Mouse (Mus musculus): Measurements from ENCODE around the gene Slc35a3. TPM values are rescaled to one million over a fixed set of nuclear protein-coding genes. Genes with fewer than 3 reads are reported as not detected.
"Not testable (repeated sequence)": the region's sequence is repeated elsewhere in the genome, so short reads cannot be mapped to it uniquely, and the experiment has no call there.

The Slc35a3 gene
- total RNA-seq, 2 experiments from 2014 or later, result 28.4 to 28.9 TPM

DNA sequence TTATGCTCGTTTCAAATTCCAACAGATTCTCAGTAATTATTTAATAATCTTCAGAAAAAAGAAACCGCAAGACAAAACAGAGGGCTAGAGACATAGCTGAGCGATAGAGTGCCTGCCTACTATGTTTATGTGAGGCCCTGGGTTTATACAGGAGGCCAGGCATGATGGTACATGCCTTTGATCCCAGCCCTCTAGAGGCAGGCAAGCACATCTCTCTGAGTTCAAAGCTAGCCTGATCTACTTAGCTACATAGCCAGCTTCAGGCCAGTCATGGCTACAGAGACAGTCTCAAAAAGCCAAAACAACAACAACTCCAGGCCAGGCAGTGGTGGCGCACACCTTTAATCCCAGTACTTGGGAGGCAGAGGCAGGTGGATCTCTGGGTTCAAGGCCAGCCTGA is 11.0 kb downstream of the Slc35a3 start:
- no peak for DNase-seq

DNA sequence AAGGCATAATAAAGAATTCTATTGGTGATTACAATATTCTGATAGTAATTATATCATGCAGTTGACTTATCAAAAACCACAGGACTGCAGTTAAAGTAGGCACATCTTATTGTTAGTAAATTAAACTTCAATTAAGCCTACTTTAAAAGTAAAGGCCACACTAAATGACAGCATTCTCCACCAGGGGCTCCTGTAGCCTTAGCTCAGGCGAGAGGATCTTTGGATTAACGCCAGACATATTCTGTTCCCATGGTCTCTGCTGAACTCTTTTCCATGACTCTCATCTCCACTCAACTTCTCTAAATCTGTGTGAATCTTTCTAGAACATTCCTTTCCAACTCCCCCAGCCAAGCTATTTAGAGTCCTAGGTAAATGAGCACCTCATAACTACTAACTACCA is 13.8 kb downstream of the Slc35a3 start:
- DNase-seq, result no peak

DNA sequence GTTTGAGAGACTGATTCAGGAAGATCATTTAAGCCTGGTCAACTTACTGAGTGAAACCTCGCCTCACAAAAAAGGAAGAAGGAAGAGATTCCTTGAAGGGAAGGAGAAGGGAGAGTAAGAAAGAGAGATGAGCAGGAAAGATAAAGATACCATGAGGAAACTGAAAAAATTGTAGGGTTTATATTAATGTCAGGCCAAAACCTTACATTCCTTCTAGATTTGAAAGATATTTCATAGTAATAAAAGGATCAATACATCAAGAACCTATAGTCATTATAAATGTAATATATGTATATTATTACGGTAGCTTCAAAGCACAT is 17.0 kb downstream of the Slc35a3 start:
- no peak for DNase-seq

DNA sequence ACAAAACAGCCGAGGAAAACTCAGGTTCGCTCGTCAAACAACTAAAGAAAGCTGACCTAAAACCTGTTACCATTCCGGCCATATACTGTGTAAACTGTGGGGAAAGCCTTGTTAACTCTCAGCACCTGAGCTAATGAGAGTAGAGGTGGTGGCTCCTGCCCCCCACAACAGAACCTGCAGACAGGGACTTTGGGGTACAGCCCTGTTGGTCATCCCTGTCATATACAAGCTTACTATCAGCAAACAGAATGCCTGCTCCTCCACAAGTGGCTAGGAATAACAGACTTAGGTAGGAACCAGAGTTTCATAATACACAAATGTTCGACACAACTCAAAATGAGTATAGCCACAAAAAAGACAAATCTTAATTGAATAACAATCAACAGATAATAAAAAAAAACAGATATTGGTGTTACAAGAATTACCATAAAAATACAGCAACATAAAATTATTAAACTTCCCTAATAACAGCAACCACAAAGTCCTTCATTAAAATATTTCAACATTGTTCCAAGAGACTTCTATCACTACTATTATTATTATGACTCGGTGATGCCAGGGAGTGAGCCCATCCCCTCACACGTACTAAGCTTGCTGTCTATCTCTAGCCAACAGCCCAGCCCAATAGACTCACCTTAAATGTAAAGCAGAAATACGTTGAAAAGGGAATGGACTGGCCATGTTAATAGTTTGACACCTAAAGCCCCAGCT is 17.5 kb downstream of the Slc35a3 start:
- no peak for DNase-seq

DNA sequence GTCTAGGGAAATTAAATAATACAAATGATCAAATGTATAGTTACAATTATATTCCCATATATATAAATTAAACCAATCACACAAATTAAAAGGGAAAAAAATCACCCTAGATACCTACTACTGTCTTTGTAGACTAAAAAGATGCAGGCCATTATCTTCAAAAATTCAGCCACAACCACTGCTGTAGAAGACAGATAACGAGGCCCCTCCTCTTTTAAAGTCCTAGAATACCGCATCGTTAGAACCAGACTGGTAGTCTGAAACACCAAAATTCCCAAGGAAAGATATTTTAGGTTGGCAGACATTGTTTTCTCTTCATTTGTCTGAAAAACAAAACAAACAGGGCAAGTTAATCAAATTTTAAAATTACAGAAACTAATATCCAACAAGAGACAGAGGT is 18.3 kb downstream of the Slc35a3 start:
- no peak for DNase-seq

DNA sequence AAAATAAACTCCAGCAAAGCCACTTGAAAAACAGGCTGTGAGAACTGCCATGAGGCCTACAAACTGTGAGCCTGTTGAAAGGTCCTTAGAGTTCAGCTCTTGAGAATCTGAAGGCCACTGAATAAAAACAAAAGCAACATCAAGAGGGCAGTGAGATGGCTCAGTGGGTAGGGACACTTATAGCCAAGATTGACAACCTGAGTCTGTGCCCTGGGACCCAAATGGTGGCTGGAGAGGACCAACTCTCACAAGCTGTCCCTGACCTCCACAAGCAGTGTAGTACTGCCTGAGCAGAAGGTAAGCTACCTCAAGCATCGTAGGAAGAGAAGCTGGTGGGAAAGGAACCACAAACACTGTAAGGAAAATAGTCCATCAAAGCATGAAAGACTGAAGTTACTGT is 31.5 kb downstream of the Slc35a3 start, which contains the start of gene Gm43191:
Gene Gm43191, minus strand, starts transcription at position 101 of the 400 bp plus-strand sequence.
- no peak for DNase-seq

DNA sequence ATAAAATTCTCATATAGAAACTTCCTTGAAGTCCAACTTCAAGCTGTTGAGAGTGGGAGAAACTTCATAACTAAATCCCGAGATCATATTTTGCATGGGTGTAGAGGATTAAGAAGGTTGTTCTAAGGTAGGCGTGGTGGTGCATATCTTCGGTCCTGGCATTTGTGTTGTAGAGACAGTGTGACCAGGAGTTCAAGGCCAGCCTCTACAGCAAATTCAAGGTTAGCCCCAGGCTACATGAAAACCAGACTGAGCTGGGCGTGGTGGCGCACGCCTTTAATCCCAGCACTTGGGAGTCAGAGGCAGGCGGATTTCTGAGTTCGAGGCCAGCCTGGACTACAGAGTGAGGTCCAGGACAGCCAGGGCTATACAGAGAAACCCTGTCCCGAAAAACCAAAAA is 48.4 kb downstream of the Slc35a3 start:
- not testable (repeated sequence) for DNase-seq

DNA sequence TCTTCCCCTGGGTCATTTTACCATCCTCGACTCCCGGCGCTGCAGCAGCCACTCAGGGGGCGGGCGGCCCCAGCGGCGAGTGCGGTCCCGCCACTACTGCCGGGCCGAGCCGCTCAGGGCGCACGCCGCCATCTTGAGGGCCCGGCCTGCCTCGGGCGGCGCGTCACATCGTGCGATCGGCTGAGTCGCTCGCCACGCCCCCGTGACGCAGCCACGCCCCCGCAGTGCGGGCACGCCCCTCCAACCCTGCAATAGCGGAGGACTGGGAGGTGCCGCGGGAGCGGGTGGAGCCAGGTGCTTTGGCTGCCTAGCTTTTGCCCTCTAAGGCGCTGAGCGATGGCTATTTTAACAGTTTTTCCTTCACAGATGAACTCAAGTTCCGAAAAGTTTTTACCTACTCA is 50.2 kb downstream of the Slc35a3 start, which contains the start of gene Mfsd14a:
Gene Mfsd14a, minus strand, starts transcription at position 215 of the 401 bp plus-strand sequence.
- DNase-seq, result peak; percentile 100

DNA sequence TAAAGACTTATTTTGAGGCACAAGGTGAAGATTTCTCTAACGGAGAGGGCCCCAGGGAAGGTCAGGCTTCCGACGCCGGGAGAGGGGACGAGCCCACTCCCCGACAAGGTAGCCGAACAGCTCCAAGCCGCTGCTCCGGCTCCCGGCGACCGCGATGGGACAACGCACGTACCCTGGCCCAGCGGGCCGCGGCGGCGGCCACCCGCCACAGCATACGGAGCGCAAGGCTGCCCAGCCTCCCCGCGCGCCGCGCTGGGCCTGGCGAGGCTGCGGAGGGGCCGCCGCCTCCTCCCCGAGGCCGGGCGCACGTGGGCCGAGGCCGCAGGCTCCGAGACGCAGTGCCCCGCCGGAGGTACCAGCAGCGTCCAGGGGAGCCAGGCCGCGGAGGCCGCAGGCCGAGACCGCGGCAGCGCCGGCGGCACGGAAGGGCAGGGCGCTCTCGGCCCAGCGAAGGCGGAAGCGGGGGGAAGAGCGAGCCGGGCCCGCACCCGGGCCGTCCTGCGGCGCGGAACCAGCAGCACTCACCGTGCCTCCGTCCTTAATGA is 50.7 kb downstream of the Slc35a3 start:
- DNase-seq, result no peak

DNA sequence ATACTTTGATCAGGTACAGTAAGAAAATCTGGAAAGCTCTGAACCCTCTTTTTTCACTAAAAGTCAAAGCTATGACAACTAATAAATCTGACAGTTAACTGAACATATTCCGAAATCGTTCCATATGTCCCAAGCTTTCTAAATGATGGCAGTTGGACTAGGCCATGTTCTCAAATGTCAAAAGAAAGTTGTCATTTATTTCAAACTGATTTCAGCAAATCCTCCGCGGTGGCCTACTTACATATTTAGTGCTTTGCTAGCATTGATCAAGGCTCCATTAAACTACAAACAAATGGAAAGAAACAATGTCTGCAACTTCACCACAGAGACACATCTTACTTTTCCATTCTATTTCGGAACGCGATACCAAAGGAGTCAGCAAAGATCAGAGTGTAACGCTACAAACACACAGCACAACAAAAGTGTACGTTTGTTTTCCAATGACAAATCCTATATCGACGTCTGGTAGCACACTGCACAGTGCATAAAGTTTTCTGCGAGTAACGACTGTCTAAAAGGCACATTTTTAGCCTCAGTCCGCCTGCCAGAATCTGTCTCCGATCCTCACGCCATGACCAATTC is 51.3 kb downstream of the Slc35a3 start:
- DNase-seq, result no peak

DNA sequence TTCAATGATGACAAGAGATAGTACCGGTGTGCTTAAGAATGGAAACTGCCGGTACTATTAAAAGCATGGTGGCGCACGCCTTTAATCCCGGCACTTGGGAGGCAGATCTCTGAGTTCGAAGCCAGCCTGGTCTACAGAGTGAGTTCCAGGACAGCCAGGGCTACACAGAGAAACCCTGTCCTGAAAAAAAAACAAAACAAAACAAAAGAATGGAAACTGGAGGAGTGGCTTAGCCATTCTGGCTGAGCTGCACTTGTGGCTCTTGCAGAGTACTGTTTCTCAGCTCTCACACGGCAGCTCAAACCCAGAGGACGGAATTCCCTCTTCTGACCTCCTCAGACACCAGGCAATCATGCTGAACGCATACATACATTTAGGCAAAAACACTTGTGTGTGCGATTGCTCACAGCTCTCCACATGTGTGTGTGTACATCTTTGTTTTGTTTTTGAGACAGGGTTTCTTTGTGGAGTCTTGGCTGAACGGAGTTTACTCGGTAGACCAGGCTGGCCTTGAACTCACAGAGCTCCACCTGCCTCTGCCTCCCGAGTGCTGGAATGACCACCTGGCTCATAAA is 52.7 kb downstream of the Slc35a3 start:
- DNase-seq, result no peak

DNA sequence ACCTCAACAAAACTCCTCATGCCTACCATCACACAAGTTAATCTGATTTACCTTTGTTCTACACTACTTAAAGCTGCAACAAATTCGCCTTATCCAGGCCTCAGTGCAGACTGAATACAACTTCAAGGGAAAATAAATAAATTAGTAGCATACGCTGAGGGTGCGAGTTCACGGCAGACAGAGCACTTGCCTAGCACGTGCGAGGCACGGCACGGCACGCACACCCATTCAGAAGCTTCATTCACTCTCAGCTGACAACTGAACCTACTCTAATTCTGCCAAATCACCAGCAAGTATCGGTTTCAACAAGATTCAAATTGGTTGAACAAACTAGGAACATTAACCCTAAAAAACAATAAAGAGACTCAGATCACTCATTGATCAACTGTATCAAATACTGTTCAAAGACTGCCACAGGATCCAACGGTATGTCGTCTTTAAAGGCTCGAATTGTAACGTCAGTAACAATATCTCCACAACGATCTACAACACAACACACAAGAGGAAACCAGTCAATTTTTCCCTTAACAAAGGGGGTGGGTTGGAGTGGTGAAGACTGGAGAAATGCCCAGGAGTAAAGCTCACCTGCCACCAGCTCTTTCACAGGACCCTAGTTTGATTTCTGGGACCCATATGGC is 53.6 kb downstream of the Slc35a3 start:
- no peak for DNase-seq

DNA sequence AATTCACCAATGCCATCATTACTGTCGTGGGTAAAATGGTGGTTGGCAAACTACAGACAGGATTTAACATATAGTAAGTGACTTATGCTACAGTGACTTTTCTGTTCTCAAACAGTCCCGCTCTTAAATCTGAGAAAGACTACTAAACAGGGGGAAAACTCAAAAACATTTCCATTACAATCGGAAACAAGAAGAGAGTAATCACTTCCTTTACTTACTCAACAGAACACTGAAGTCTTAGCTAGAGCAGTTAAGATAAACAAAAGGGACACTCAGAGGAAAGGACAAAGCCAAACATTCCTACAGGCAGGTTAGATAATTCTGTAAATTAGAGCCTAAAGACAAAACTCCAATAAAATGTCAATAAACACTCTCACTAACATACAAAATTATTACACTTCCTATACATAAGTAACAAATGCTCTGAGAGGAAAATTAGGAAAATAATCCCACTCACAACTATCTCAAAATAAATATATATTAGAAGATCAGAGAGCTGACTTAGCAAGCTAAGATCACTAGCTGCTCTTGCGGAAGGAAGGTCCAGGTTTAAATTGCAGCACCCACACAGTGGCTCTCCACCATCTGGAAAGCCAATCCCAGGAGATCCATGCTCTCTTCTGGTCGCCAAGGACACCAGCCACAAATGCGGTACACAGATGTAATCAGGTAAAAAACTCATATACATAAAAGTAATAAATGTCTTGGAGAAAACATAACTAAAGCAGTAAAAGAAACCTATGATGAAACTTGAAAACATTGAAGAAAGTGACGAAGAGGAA is 56.3 kb downstream of the Slc35a3 start:
- no peak for DNase-seq

DNA sequence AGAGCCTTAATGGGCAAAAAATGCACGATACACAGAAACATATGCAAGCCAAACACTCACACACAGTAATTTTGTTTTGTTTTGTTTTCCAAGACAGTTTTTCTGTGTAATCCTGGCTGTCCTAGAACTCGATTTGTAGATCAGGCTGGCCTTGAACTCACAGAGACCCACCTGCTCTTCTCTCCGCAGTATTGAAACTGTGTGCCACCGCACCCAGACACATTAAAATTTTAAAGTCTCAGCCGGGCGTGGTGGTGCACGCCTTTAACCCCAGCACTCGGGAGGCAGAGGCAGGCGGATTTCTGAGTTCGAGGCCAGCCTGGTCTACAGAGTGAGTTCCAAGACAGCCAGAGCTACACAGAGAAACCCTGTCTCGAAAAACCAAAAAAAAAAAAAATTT is 58.6 kb downstream of the Slc35a3 start:
- not testable (repeated sequence) for DNase-seq

DNA sequence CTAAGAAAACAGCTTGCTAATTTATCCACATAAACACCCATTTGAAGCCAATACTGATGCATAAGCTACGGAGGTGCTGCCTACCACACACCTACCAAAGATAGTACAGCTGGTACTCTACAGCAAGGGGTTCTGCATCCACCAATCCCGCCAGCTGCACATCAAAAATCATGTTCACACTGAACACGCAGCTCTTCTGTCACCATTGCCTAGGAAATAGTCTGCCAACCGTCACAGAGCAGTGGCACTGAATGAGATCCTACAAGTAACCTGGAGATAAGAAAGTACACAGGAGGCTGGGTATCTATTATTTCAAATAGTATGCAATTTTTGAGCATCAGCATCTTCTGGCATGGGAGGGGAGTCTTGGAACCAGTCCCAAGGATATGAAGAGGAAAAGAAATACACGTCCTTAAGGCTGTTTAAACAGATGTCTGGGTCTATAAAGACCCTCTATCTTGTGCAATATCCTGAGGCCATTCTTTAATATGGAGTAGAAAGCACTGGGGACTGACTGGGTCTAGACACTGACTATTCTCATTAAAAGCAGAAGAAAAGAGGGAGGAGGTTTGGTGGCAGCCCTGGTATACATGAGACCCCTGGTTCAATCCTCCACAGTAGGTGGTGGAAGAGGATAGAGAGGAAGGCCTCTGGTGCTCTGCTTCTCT is 59.2 kb downstream of the Slc35a3 start:
- no peak for DNase-seq

DNA sequence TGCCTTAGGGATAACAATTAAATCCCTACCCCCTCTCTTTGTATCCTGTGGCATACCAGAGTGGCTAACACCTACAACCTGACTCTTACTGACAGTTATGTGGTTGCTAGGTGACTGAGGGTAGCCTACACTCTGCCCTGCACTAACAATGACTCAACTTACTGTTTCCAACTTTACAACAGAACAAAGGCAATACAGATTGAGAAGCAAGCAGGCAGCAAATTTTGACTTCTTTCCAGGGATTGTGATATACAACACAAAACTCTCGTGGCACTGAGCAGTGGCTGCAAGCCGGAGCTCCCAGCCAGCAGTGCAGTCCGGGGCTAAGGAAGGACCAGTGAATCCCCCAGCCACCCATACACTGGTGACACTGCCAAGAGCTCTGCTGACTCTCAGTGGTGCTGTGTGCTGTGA is 60.6 kb downstream of the Slc35a3 start:
- DNase-seq, result no peak

DNA sequence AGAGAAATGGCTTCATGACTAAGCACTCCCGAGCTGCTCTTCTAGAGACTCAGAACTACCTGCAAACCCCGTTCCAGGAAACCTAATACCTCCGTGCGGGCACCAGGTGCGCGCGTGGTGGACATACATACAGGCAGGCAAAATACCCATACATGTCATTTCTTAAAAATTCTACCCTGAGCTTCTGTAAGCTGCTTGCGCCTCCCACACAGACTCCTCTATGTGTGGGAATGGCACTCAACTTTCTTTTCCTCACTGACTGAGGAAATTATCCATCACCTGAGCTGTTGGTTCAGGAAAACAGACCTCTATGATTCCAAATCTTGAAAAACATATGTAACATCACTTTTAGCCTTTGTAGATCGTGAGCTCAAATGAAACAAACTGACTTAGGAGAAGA is 61.9 kb downstream of the Slc35a3 start:
- DNase-seq, result no peak

DNA sequence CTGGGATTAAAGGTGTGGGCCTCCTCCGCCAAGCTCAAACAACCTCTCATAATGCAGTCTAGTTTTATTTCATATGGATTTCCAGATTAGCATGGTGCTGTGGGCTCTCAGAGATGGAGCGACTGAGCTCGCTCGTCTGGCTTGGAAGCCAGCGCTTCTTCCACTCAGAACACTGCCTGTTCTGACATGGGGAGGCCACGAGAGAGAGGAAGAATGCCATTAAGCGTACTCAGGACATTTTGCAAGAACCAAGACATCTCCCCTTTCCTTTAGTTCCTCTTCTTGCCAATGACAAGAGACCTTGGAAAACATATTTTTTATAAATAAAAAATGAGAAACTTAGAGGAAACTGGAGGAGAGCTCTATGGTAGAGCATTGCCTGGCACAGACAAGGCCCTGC is 63.8 kb downstream of the Slc35a3 start:
- no peak for DNase-seq

DNA sequence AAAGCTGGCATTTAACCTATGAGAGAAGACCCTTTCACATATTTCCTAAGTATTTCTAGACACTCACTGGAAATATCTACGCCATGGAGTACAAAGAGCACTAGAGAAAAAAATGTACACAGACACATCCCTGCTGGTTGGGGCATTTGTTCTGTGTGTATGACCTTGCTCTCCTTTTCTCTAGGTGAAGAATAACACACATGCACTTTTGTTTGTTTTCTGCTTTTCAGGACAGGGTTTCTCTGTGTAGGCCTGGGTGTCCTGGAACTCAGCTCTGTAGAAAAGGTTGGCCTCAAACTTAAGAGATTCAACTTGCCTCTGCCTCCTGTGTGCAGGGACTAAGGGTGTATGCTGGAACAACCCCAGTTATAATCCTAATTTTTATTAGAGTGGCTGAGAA is 66.2 kb downstream of the Slc35a3 start:
- no peak for DNase-seq

DNA sequence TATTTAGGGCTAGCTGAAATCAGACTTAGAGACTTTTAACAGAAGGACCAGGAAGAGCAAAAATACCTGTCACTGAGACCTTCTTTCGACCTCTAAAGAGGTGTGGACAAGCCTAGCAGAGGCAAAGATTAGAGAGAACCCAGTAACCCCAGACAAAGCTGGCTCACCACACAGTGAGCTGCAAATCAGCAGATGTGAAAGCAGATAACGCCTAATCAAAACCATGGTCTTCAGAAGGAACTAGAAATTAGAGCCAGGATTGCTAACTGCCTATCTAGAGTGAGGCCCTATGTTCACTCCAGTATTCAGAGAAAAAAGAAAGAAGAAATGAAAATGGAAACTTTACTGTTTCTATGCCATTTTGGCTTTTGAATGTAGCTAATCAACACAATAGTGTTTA is 70.3 kb downstream of the Slc35a3 start:
- no peak for DNase-seq

DNA sequence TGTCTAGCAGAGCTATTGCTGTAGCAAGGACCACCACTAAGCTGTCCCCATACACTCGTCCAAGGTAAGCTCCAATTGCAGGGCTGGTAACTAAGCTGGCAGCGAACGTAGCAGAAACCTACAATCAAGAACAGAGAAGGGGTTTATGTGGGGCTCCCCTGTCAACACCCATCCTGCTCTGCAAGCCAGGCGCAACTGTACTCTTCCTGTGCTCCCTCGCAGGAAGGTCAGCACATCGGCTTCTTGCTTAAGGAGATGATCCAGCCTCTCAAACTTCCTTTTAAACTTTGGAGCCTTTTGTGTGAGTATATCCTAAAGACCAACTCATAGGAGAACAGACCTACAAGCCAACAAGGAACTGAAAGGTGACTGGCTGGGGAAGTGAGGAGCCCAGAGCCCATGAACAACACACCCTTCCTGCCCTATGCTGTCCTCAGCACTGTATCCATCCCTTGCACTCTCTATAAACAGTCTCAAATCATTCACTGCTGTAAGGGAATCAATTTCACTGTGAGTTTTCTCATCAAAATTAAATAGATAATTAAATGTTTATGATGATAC is 70.7 kb downstream of the Slc35a3 start:
- no peak for DNase-seq
